In the genomic region with DNA sequence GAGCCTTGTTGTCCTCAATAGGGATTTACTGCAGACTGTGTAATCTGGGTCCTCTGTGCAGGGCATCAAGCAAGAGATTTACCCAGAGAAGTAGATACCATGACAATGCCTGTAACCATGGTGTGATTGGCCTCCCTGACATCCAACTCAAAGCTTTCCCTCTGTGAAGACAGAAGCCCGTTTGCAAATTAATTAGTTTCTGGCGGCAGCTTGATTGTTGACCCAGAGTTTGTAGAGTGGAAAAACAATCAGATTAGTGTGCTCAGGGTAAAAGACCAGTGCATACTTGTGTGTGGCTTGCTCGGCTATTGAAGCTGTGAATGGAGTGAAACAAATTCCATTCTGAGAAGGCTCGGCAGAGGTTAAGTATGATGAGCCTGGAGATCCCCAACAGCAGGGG, we compare ENCODE assay signal across 11 mouse cellular contexts.
DNase-seq lines count a peak whose midpoint lies in the region; ATAC-seq lines count a peak whose summit lies in the region.
"Had no signal": no experiment of that assay in that cellular context is flagged by ENCODE, and none has a peak within 500 bp of the region (broad histone marks: within the 10 kb centered on the region; RNA-seq: fewer than 3 reads in every experiment).

No protein-coding gene starts in this region.

- no peaks in the 10 kb centered on the region for H3K9me3 ChIP-seq in kidney, embryonic 14.5 days (ENCODE audit: control insufficient read depth, low read length)
- H3K9me3 ChIP-seq in hindbrain, embryonic 12.5 days (replicated peaks): no peaks in the 10 kb centered on the region
- no peaks in the 10 kb centered on the region for H3K9me3 ChIP-seq in neural tube, embryonic 11.5 days (ENCODE audit: control insufficient read depth, low read length)
- H3K9me3 ChIP-seq: embryonic facial prominence, embryonic 13.5 days; liver, embryonic 12.5 days had no signal

- DNase-seq in kidney, adult 9 months: no peak
- peak; percentile 72 for DNase-seq in embryo, embryonic 10 days (ENCODE audit: low spot score)
- peak; percentile 67 for DNase-seq in neural tube, embryonic 11.5 days (ENCODE audit: low spot score)
- DNase-seq in urinary bladder, postnatal 25 days (ENCODE audit: low spot score): no peak
- DNase-seq in gastrocnemius, postnatal 4 days (ENCODE audit: low spot score in 2 of 2): no peak
- no peak for DNase-seq in heart, postnatal 36 days
- DNase-seq: kidney, postnatal 10 days had no signal

- 22% methylated on average over 4 of the region's 4 CpGs for WGBS in kidney, embryonic 14.5 days
- 8% methylated on average over 4 of the region's 4 CpGs for WGBS in hindbrain, embryonic 12.5 days
- 10% methylated on average over 4 of the region's 4 CpGs for WGBS in neural tube, embryonic 11.5 days

- no peak overlapping the region for H3K9ac ChIP-seq in kidney, embryonic 14.5 days (ENCODE audit: low read depth, low read length)
- H3K9ac ChIP-seq in hindbrain, embryonic 12.5 days: no peak overlapping the region
- H3K9ac ChIP-seq in neural tube, embryonic 11.5 days (ENCODE audit: low read length): no peak overlapping the region
- H3K9ac ChIP-seq: embryonic facial prominence, embryonic 13.5 days; liver, embryonic 12.5 days had no signal

- H3K27me3 ChIP-seq in kidney, embryonic 14.5 days (ENCODE audit: control insufficient read depth, insufficient read depth, low read length): no peaks in the 10 kb centered on the region
- H3K27me3 ChIP-seq in hindbrain, embryonic 12.5 days: peaks cover 7% of the 10 kb centered on the region
- no peaks in the 10 kb centered on the region for H3K27me3 ChIP-seq in neural tube, embryonic 11.5 days (ENCODE audit: control insufficient read depth, insufficient read depth, low read length)
- H3K27me3 ChIP-seq: embryonic facial prominence, embryonic 13.5 days; liver, embryonic 12.5 days had no signal

- no peak overlapping the region for H3K4me3 ChIP-seq in kidney, embryonic 14.5 days (ENCODE audit: low read length)
- H3K4me3 ChIP-seq in hindbrain, embryonic 12.5 days: no peak overlapping the region
- no peak overlapping the region for H3K4me3 ChIP-seq in neural tube, embryonic 11.5 days (ENCODE audit: low read depth, low read length)
- H3K4me3 ChIP-seq: embryonic facial prominence, embryonic 13.5 days; liver, embryonic 12.5 days had no signal

- 0 out of 2 replicates have a peak, but pooled peaks cover 4% of the 10 kb centered on the region for H3K4me1 ChIP-seq in kidney, embryonic 14.5 days (ENCODE audit: control insufficient read depth, insufficient read depth, low read length)
- peaks cover 11% of the 10 kb centered on the region for H3K4me1 ChIP-seq in hindbrain, embryonic 12.5 days
- peaks cover 2% of the 10 kb centered on the region; the same call in 1 of the 2 replicates for H3K4me1 ChIP-seq in neural tube, embryonic 11.5 days (ENCODE audit: control insufficient read depth, insufficient read depth, low read length)
- H3K4me1 ChIP-seq: liver, embryonic 12.5 days had no signal

- H3K4me2 ChIP-seq in kidney, embryonic 14.5 days (replicated peaks; ENCODE audit: low read depth, low read length): no peak overlapping the region
- H3K4me2 ChIP-seq in hindbrain, embryonic 12.5 days (replicated peaks): no peak overlapping the region; the same call in 1 of the 2 replicates
- no peak overlapping the region for H3K4me2 ChIP-seq in neural tube, embryonic 11.5 days (ENCODE audit: low read depth)
- H3K4me2 ChIP-seq: embryonic facial prominence, embryonic 13.5 days; liver, embryonic 12.5 days had no signal

- ATAC-seq in kidney, embryonic 14.5 days (ENCODE audit: low FRiP score, low TSS enrichment): peak; percentile 57; the same call in 1 of the 2 replicates
- ATAC-seq in hindbrain, embryonic 12.5 days (ENCODE audit: low FRiP score): peak; percentile 96
- ATAC-seq in neural tube, embryonic 11.5 days (ENCODE audit: insufficient read depth, low FRiP score, low TSS enrichment): peak; percentile 96
- ATAC-seq: liver, embryonic 12.5 days had no signal

- intact Hi-C loops in heart, postnatal 36 days (cut with DNase I): no loop called here

- no peak overlapping the region for H3K27ac ChIP-seq in kidney, embryonic 14.5 days (ENCODE audit: low read depth, low read length)
- no peak overlapping the region for H3K27ac ChIP-seq in hindbrain, embryonic 12.5 days
- H3K27ac ChIP-seq in neural tube, embryonic 11.5 days (ENCODE audit: low read depth, low read length): no peak overlapping the region
- H3K27ac ChIP-seq: embryonic facial prominence, embryonic 13.5 days; liver, embryonic 12.5 days had no signal

- no peaks in the 10 kb centered on the region for H3K36me3 ChIP-seq in kidney, embryonic 14.5 days (ENCODE audit: control insufficient read depth, insufficient read depth, low read length)
- no peaks in the 10 kb centered on the region for H3K36me3 ChIP-seq in hindbrain, embryonic 12.5 days
- no peaks in the 10 kb centered on the region for H3K36me3 ChIP-seq in neural tube, embryonic 11.5 days (ENCODE audit: control insufficient read depth, insufficient read depth, low read length)
- H3K36me3 ChIP-seq: embryonic facial prominence, embryonic 13.5 days; liver, embryonic 12.5 days had no signal

Comparison
In these comparisons a context has a peak if more than half of its experiments do, and no peak if none do; other contexts are left out.
1. DNase-seq: peak in embryo, embryonic 10 days (single experiment) and neural tube, embryonic 11.5 days (single experiment); none in kidney, adult 9 months (single experiment), urinary bladder, postnatal 25 days (single experiment), gastrocnemius, postnatal 4 days (0 of 2) and heart, postnatal 36 days (0 of 2).
2. Peak in every context shown above with its lines, with median percentiles within 50 percentile points of each other: ATAC-seq.